Mouse (Mus musculus): ENCODE measurements around the gene Olfr374. TPM values are rescaled to one million over a fixed set of nuclear protein-coding genes. Genes with fewer than 3 reads are reported as not detected.

Olfr374 gene
- total RNA-seq, 2 experiments from 2014 or later: not detected

- no peak for DNase-seq
- intact Hi-C loops (cut with DNase I): no loop called here
Measured at GRCm38 (mm10) chr8:72162821-72163220, 56.0 kb downstream of the Olfr374 start.

Other genes starting within 250 kb of the Olfr374 start
- gene Zfp709, start 225.0 kb upstream of the Olfr374 start, total RNA-seq (2021): 1 to 10 TPM; 6.7 to 8.5 TPM
- 1 to 10 TPM; 3.0 to 4.4 TPM for gene Zfp882, start 198.4 kb upstream of the Olfr374 start, total RNA-seq (2021)
- gene Zfp617, start 198.4 kb upstream of the Olfr374 start, total RNA-seq (2021): 10 to 100 TPM; 27.3 to 32.6 TPM
- 1 to 10 TPM; 9.5 to 10.0 TPM for gene Zfp961, start 156.0 kb upstream of the Olfr374 start, total RNA-seq (2021)
- gene Cyp4f18, start 97.4 kb upstream of the Olfr374 start, total RNA-seq (2021): 1 to 10 TPM in 1 of 2 experiments, under 1 TPM in 1; 0.30 to 1.3 TPM
- gene Olfr372, start 65.8 kb upstream of the Olfr374 start, total RNA-seq (2021): not detected
- not detected for gene Olfr373, start 23.9 kb upstream of the Olfr374 start, total RNA-seq (2021)
- gene Tpm4, start 27.9 kb downstream of the Olfr374 start, total RNA-seq (2021): 100 to 1,000 TPM; 229 to 241 TPM
- gene Rab8a, start 54.2 kb downstream of the Olfr374 start, total RNA-seq (2021): 10 to 100 TPM; 38.3 to 42.8 TPM
- gene Hsh2d, start 82.6 kb downstream of the Olfr374 start, total RNA-seq (2021): not detected
- not detected for gene Cib3, start 105.8 kb downstream of the Olfr374 start, total RNA-seq (2021)
- gene Gm11034, start 106.6 kb downstream of the Olfr374 start, total RNA-seq (2021): not detected
- gene Fam32a, start 112.7 kb downstream of the Olfr374 start, total RNA-seq (2021): 10 to 100 TPM; 24.9 to 27.5 TPM
- gene Ap1m1, start 133.0 kb downstream of the Olfr374 start, total RNA-seq (2021): 10 to 100 TPM; 62.3 to 66.6 TPM
- gene Gm10282, start 198.2 kb downstream of the Olfr374 start, total RNA-seq (2021): 10 to 100 TPM; 15.9 to 19.4 TPM
- 10 to 100 TPM; 69.7 to 82.8 TPM for gene Klf2, start 212.0 kb downstream of the Olfr374 start, total RNA-seq (2021)